Mouse (Mus musculus) urinary bladder, postnatal 10 days (tissue): Measurements from ENCODE around the gene Ift81.

Experiments
- DNase-seq: peaks from one replicate; pipeline ENCODE4 v3.0.0; 2022; ENCODE audit warnings: low spot score

Gene Ift81

GRCm38 (mm10) chr5:122625565-122626252, 11.4 kb upstream of the Ift81 start:
- DNase-seq, result no peak

GRCm38 (mm10) chr5:122624952-122625479, 10.7 kb upstream of the Ift81 start:
- no peak for DNase-seq

GRCm38 (mm10) chr5:122623861-122624260, 9.5 kb upstream of the Ift81 start:
- DNase-seq, result no peak

- DNase-seq, result no peak
Measured at GRCm38 (mm10) chr5:122622526-122622925, 8.2 kb upstream of the Ift81 start.

- DNase-seq, result no peak
Measured at GRCm38 (mm10) chr5:122621376-122621886, 7.1 kb upstream of the Ift81 start.

- no peak for DNase-seq
Measured at GRCm38 (mm10) chr5:122619686-122620296, 5.5 kb upstream of the Ift81 start.

- no peak for DNase-seq
Measured at GRCm38 (mm10) chr5:122617718-122618117, 3.4 kb upstream of the Ift81 start.

- no peak for DNase-seq
Measured at GRCm38 (mm10) chr5:122611651-122612050, 2.7 kb downstream of the Ift81 start.

- DNase-seq, result no peak
Measured at GRCm38 (mm10) chr5:122604894-122605293, 9.4 kb downstream of the Ift81 start.

- no peak for DNase-seq
Measured at GRCm38 (mm10) chr5:122602233-122602632, 12.1 kb downstream of the Ift81 start.

GRCm38 (mm10) chr5:122595470-122595869, 18.8 kb downstream of the Ift81 start:
- DNase-seq, result no peak

GRCm38 (mm10) chr5:122589891-122590290, 24.4 kb downstream of the Ift81 start:
- no peak for DNase-seq

GRCm38 (mm10) chr5:122585546-122585945, 28.8 kb downstream of the Ift81 start:
- no peak for DNase-seq

GRCm38 (mm10) chr5:122584093-122584492, 30.2 kb downstream of the Ift81 start:
- DNase-seq, result no peak

- DNase-seq, result no peak
Measured at GRCm38 (mm10) chr5:122576683-122577329, 37.5 kb downstream of the Ift81 start.

GRCm38 (mm10) chr5:122572001-122572400, 42.3 kb downstream of the Ift81 start:
- no peak for DNase-seq

GRCm38 (mm10) chr5:122566626-122567025, 47.7 kb downstream of the Ift81 start:
- DNase-seq, result no peak

- no peak for DNase-seq
Measured at GRCm38 (mm10) chr5:122560654-122561053, 53.7 kb downstream of the Ift81 start.

- no peak for DNase-seq
Measured at GRCm38 (mm10) chr5:122558127-122558526, 56.2 kb downstream of the Ift81 start.

- no peak for DNase-seq
Measured at GRCm38 (mm10) chr5:122555107-122555506, 59.2 kb downstream of the Ift81 start.

GRCm38 (mm10) chr5:122552638-122553037, 61.7 kb downstream of the Ift81 start:
- no peak for DNase-seq

GRCm38 (mm10) chr5:122550460-122550859, 63.9 kb downstream of the Ift81 start:
- no peak for DNase-seq

- no peak for DNase-seq
Measured at GRCm38 (mm10) chr5:122548671-122549070, 65.6 kb downstream of the Ift81 start.
